Mouse (Mus musculus) midbrain, postnatal 0 days (tissue): ENCODE results near the gene Ssbp3. TPM values are rescaled to one million over a fixed set of nuclear protein-coding genes. Genes with fewer than 3 reads are reported as not detected.

ENCODE experiments used
- ATAC-seq: fragments of 200-750 bp; cut with Nextera tagmentation; 2 replicates; pipeline ENCODE4 v1.8.0; 2017; ENCODE audit warnings: moderate number of reproducible peaks, mild to moderate bottlenecking, moderate TSS enrichment, moderate library complexity; ENCODE audit not compliant: low FRiP score
- DNase-seq: peaks from one replicate; pipeline ENCODE4 v3.0.0-alpha.2; 2015; ENCODE audit warnings: low spot score
- H3K27ac ChIP-seq: fragments of 300-500 bp; sonication (generic); 2 replicates; pipeline ENCODE4 v1.5.1; 2014; ENCODE audit warnings: low read depth, mild to moderate bottlenecking, low read length, mixed read lengths
- H3K27me3 ChIP-seq: fragments of 300-500 bp; sonication (generic); 2 replicates; pipeline ENCODE4 v1.6.1; 2014; ENCODE audit warnings: low read length, control low read depth, mixed read lengths; ENCODE audit not compliant: insufficient read depth
- H3K36me3 ChIP-seq: fragments of 300-500 bp; sonication (generic); 2 replicates; pipeline ENCODE4 v1.6.1; 2014; ENCODE audit warnings: low read length, control low read depth, mixed read lengths; ENCODE audit not compliant: insufficient read depth
- H3K4me1 ChIP-seq: fragments of 300-500 bp; sonication (generic); 2 replicates; pipeline ENCODE4 v1.6.1; 2014; ENCODE audit warnings: mild to moderate bottlenecking, control low read depth, antibody characterized with exemption, low read length, mixed read lengths; ENCODE audit not compliant: insufficient read depth
- H3K4me2 ChIP-seq: fragments of 300-500 bp; sonication (generic); 2 replicates; pipeline ENCODE4 v1.6.1; 2014; ENCODE audit warnings: low read depth, mild to moderate bottlenecking, low read length, mixed read lengths; ENCODE audit not compliant: poor library complexity, severe bottlenecking
- H3K4me3 ChIP-seq: fragments of 300-500 bp; sonication (generic); 2 replicates; pipeline ENCODE4 v1.5.1; 2014; ENCODE audit warnings: low read depth, mild to moderate bottlenecking, low read length, moderate library complexity
- H3K9ac ChIP-seq: fragments of 300-500 bp; sonication (generic); replicated peaks from 2 replicates; pipeline ENCODE4 v1.6.1; 2014; ENCODE audit warnings: mild to moderate bottlenecking, low read length, moderate library complexity, mixed read lengths; ENCODE audit not compliant: poor library complexity, severe bottlenecking
- H3K9me3 ChIP-seq: fragments of 300-500 bp; sonication (generic); 2 replicates; pipeline ENCODE4 v1.6.1; 2016; ENCODE audit warnings: low read length, control low read depth
- CTCF ChIP-seq: IDR thresholded peaks from 2 replicates; pipeline ENCODE4 v1.5.1; 2016; ENCODE audit warnings: antibody characterized with exemption, mild to moderate bottlenecking
- WGBS: fragments of 180-500 bp; shearing (Covaris S2); extraction: QIAGEN DNeasy Blood & Tissue Kit; methylation state at CpG from one replicate; pipeline ENCODE4 v1.1.7; 2014; 5-methylcytosine and 5-hydroxymethylcytosine counted together
- polyA plus RNA-seq: library from polyadenylated mRNA; unstranded; fragments of >200 nt; fragmentation: Nextera tagmentation; extraction: Ambion mirVana; gene quantifications from 2 replicates; pipeline ENCODE4 v1.2.1, GENCODE M21; 2015
- total RNA-seq: library from RNA; depleted of rRNA; stranded (reverse); fragments of >200 nt; gene quantifications from 2 replicates; pipeline ENCODE4 v1.2.3, GENCODE M21; 2014; rRNA removed

Gene Ssbp3
- total and polyA plus RNA-seq, 2 experiments from 2014 or later, result 126 to 172 TPM

- H3K27me3 ChIP-seq, result no peaks in the 10 kb centered on the region
- 81% methylated on average over 16 of the region's 16 CpGs for WGBS
- H3K27ac ChIP-seq, result no peak overlapping the region
- DNase-seq (no peak), ATAC-seq (no peak)
- no peak for TF ChIP-seq CTCF
- no peaks in the 10 kb centered on the region for H3K9me3 ChIP-seq
- no peak overlapping the region for H3K9ac ChIP-seq
- H3K4me2 ChIP-seq, result no peak overlapping the region
- no peak overlapping the region for H3K4me3 ChIP-seq
- no peaks in the 10 kb centered on the region for H3K36me3 ChIP-seq
- no peaks in the 10 kb centered on the region for H3K4me1 ChIP-seq
Measured at GRCm38 (mm10) chr4:107094484-107095187, 184.1 kb downstream of the Ssbp3 start.

GRCm38 (mm10) chr4:107096043-107096442, 185.5 kb downstream of the Ssbp3 start:
- DNase-seq (peak; percentile 50), ATAC-seq (no peak)
- H3K36me3 ChIP-seq, result no peaks in the 10 kb centered on the region
- TF ChIP-seq CTCF, result no peak
- H3K9ac ChIP-seq, result no peak overlapping the region
- no peak overlapping the region for H3K4me2 ChIP-seq
- H3K27ac ChIP-seq, result no peak overlapping the region
- no peaks in the 10 kb centered on the region for H3K9me3 ChIP-seq
- H3K4me3 ChIP-seq, result no peak overlapping the region
- WGBS, result 22% methylated on average over 6 of the region's 6 CpGs
- no peaks in the 10 kb centered on the region for H3K27me3 ChIP-seq
- H3K4me1 ChIP-seq, result no peaks in the 10 kb centered on the region

GRCm38 (mm10) chr4:107096841-107097373, 186.4 kb downstream of the Ssbp3 start, which contains the start of gene Cdcp2:
Gene Cdcp2 (plus strand): TSS chr4:107096891.
- Histone ChIP-seq H3K4me2 (no peak within 1 kb of the TSS), H3K27me3 (no peaks in the 10 kb centered on the region), H3K36me3 (no peaks in the 10 kb centered on the region), H3K27ac (no peak within 1 kb of the TSS), H3K9me3 (no peaks in the 10 kb centered on the region), H3K4me3 (no peak within 1 kb of the TSS), H3K4me1 (no peaks in the 10 kb centered on the region), H3K9ac (no peak within 1 kb of the TSS)
- WGBS, result 28% methylated on average over 16 of the region's 16 CpGs
- ATAC-seq, result no peak
- no peak for DNase-seq
- TF ChIP-seq CTCF, result no peak

- ATAC-seq, result no peak
- TF ChIP-seq CTCF, result no peak
- 64% methylated on average over 15 of the region's 15 CpGs for WGBS
Measured at GRCm38 (mm10) chr4:107097871-107098270, 187.4 kb downstream of the Ssbp3 start.

GRCm38 (mm10) chr4:107098375-107098774, 187.9 kb downstream of the Ssbp3 start:
- Histone ChIP-seq H3K36me3 (no peaks in the 10 kb centered on the region), H3K27me3 (no peaks in the 10 kb centered on the region), H3K9ac (no peak overlapping the region), H3K4me1 (no peaks in the 10 kb centered on the region), H3K9me3 (no peaks in the 10 kb centered on the region), H3K4me2 (no peak overlapping the region), H3K4me3 (no peak overlapping the region), H3K27ac (no peak overlapping the region)
- TF ChIP-seq CTCF, result no peak
- ATAC-seq (no peak), DNase-seq (no peak)
- 78% methylated on average over 10 of the region's 10 CpGs for WGBS

More at GRCm38 (mm10) chr4:107097871-107098270, 187.4 kb downstream of the Ssbp3 start:
- DNase-seq, result no peak
- no peak overlapping the region for H3K27ac ChIP-seq
- no peak overlapping the region for H3K4me2 ChIP-seq
- H3K9me3 ChIP-seq, result no peaks in the 10 kb centered on the region
- no peak overlapping the region for H3K4me3 ChIP-seq
- H3K36me3 ChIP-seq, result no peaks in the 10 kb centered on the region
- no peaks in the 10 kb centered on the region for H3K4me1 ChIP-seq
- H3K9ac ChIP-seq, result no peak overlapping the region
- H3K27me3 ChIP-seq, result no peaks in the 10 kb centered on the region

- no peaks in the 10 kb centered on the region for H3K36me3 ChIP-seq
- no peak overlapping the region for H3K4me2 ChIP-seq
- no peaks in the 10 kb centered on the region for H3K9me3 ChIP-seq
- DNase-seq (no peak), ATAC-seq (no peak)
- H3K4me1 ChIP-seq, result no peaks in the 10 kb centered on the region
- H3K27me3 ChIP-seq, result no peaks in the 10 kb centered on the region
- TF ChIP-seq CTCF, result no peak
- no peak overlapping the region for H3K27ac ChIP-seq
- H3K4me3 ChIP-seq, result no peak overlapping the region
- WGBS, result 77% methylated on average over 17 of the region's 17 CpGs
- no peak overlapping the region for H3K9ac ChIP-seq
Measured at GRCm38 (mm10) chr4:107098791-107099525, 188.5 kb downstream of the Ssbp3 start.

Other genes starting within 250 kb of the Ssbp3 start
- 121 and 127 TPM in 2 replicates for gene Ttc4, start 231.8 kb upstream of the Ssbp3 start, total RNA-seq
- gene Ttc4, start 231.8 kb upstream of the Ssbp3 start, polyA plus RNA-seq, result 93.2 and 111 TPM in 2 replicates
- gene Mroh7, start 179.8 kb upstream of the Ssbp3 start, total RNA-seq, result 1.1 and 1.3 TPM in 2 replicates
- gene Mroh7, start 179.8 kb upstream of the Ssbp3 start, polyA plus RNA-seq, result 0.59 and 0.64 TPM in 2 replicates
- not detected in 2 replicates for gene Fam151a, start 176.8 kb upstream of the Ssbp3 start, total RNA-seq
- not detected in 2 replicates for gene Fam151a, start 176.8 kb upstream of the Ssbp3 start, polyA plus RNA-seq
- 4.0 and 7.0 TPM in 2 replicates for gene Acot11, start 105.7 kb upstream of the Ssbp3 start, total RNA-seq
- 1.8 and 2.1 TPM in 2 replicates for gene Acot11, start 105.7 kb upstream of the Ssbp3 start, polyA plus RNA-seq
- gene Mrpl37, start 156.2 kb downstream of the Ssbp3 start, total RNA-seq, result 51.7 and 53.3 TPM in 2 replicates
- 71.5 and 76.7 TPM in 2 replicates for gene Mrpl37, start 156.2 kb downstream of the Ssbp3 start, polyA plus RNA-seq
- gene Cyb5rl, start 156.3 kb downstream of the Ssbp3 start, total RNA-seq, result 5.1 and 20.5 TPM in 2 replicates
- 4.6 and 5.6 TPM in 2 replicates for gene Cyb5rl, start 156.3 kb downstream of the Ssbp3 start, polyA plus RNA-seq
- gene Cdcp2, start 186.2 kb downstream of the Ssbp3 start, total RNA-seq, result 0.22 TPM in 1 of 2 replicates, not detected in the other
- gene Cdcp2, start 186.2 kb downstream of the Ssbp3 start, polyA plus RNA-seq, result 0.06 and 0.12 TPM in 2 replicates